Mouse (Mus musculus) MEL (cell line): ENCODE measurements around the gene Tppp2. TPM values are rescaled to one million over a fixed set of nuclear protein-coding genes. Genes with fewer than 3 reads are reported as not detected.

ENCODE experiments used
- DNase-seq: peaks from one replicate; pipeline ENCODE4 v3.0.0; 2011; ENCODE audit warnings: low read depth, low spot score
- H3K27ac ChIP-seq: 2 replicates; pipeline ENCODE4 v1.5.1; 2012; ENCODE audit warnings: low read depth, mild to moderate bottlenecking, control low read depth, low read length, moderate library complexity; ENCODE audit not compliant: control insufficient read depth
- H3K27me3 ChIP-seq, 2 experiments: fragments of 150-350 bp in 1 of 2; sonication (generic) in 1 of 2; 2 replicates each; pipeline ENCODE4 v1.6.1; 2012; ENCODE audit warnings: low read length in 2 of 2, mild to moderate bottlenecking in 2 of 2, improper control_type of control experiment in 1 of 2, moderate library complexity in 1 of 2; ENCODE audit not compliant: insufficient read depth in 2 of 2, control insufficient read depth in 1 of 2
- H3K36me3 ChIP-seq, 2 experiments: 2 replicates each; pipeline ENCODE4 v1.6.1; 2012 to 2014; ENCODE audit warnings: low read length in 2 of 2, improper control_type of control experiment in 1 of 2, inconsistent platforms in 1 of 2, mild to moderate bottlenecking in 1 of 2; ENCODE audit not compliant: insufficient read depth in 2 of 2, control insufficient read depth in 1 of 2
- H3K4me1 ChIP-seq, 2 experiments: fragments of 150-350 bp in 1 of 2; sonication (generic) in 1 of 2; 2 replicates each; pipeline ENCODE4 v1.6.1; 2012; ENCODE audit warnings: low read length in 2 of 2, improper control_type of control experiment in 1 of 2, mild to moderate bottlenecking in 1 of 2; ENCODE audit not compliant: insufficient read depth in 2 of 2, control insufficient read depth in 1 of 2
- H3K4me3 ChIP-seq, 2 experiments: fragments of 150-350 bp in 1 of 2; sonication (generic) in 1 of 2; 2 replicates each; pipeline ENCODE4 v1.5.1; 2012; ENCODE audit warnings: low read depth in 2 of 2, low read length in 2 of 2, mild to moderate bottlenecking in 2 of 2, moderate library complexity in 2 of 2, control low read depth in 1 of 2, improper control_type of control experiment in 1 of 2; ENCODE audit not compliant: control insufficient read depth in 1 of 2, insufficient read depth in 1 of 2
- H3K79me2 ChIP-seq: 2 replicates; pipeline ENCODE4 v1.6.1; 2012; ENCODE audit warnings: mild to moderate bottlenecking, low read length, moderate library complexity; ENCODE audit not compliant: control insufficient read depth, poor library complexity, insufficient read depth
- H3K9ac ChIP-seq: 2 replicates; pipeline ENCODE4 v1.6.1; 2012; ENCODE audit warnings: low read depth, mild to moderate bottlenecking, control low read depth, low read length, moderate library complexity; ENCODE audit not compliant: control insufficient read depth, poor library complexity, severe bottlenecking
- H3K9me3 ChIP-seq: fragments of 150-350 bp; sonication (generic); replicated peaks from 2 replicates; pipeline ENCODE4 v1.6.1; 2012; ENCODE audit warnings: mild to moderate bottlenecking, low read length, improper control_type of control experiment, moderate library complexity; ENCODE audit not compliant: insufficient read depth
- CHD1 ChIP-seq: IDR thresholded peaks from 2 replicates; pipeline ENCODE4 v1.6.1; 2012; ENCODE audit warnings: low read depth, mild to moderate bottlenecking, inconsistent platforms, low read length, improper control_type of control experiment
- CTCF ChIP-seq, 3 experiments: IDR thresholded peaks in 2 of 3; conservative IDR thresholded peaks in 1 of 3; 2 replicates each; pipeline ENCODE4 v1.5.1; 2011 to 2012; ENCODE audit warnings: low read length in 3 of 3, low read depth in 2 of 3, mild to moderate bottlenecking in 2 of 3, improper control_type of control experiment in 1 of 3, inconsistent platforms in 1 of 3, mixed read lengths in 1 of 3, moderate library complexity in 1 of 3; ENCODE audit not compliant: control insufficient read depth in 1 of 3, insufficient read depth in 1 of 3, poor library complexity in 1 of 3, severe bottlenecking in 1 of 3
- HCFC1 ChIP-seq: IDR thresholded peaks from 2 replicates; pipeline ENCODE4 v1.6.1; 2012; ENCODE audit warnings: low read depth, mild to moderate bottlenecking, inconsistent platforms, low read length, improper control_type of control experiment, moderate library complexity
- MYB ChIP-seq: IDR thresholded peaks from 2 replicates; pipeline ENCODE4 v1.6.1; 2011; ENCODE audit warnings: mild to moderate bottlenecking, low read depth, low read length, improper control_type of control experiment
- NELFE ChIP-seq: IDR thresholded peaks from 2 replicates; pipeline ENCODE4 v1.6.1; 2011; ENCODE audit warnings: low read depth, low read length, improper control_type of control experiment
- NRF1 ChIP-seq: IDR thresholded peaks from 2 replicates; pipeline ENCODE4 v1.6.1; 2014; ENCODE audit warnings: low read depth, mild to moderate bottlenecking, inconsistent platforms, low read length, improper control_type of control experiment, moderate library complexity; ENCODE audit not compliant: poor library complexity, insufficient read depth, severe bottlenecking
- POLR2AphosphoS2 ChIP-seq: IDR thresholded peaks from 2 replicates; pipeline ENCODE4 v1.6.1; 2011; ENCODE audit warnings: low read length, improper control_type of control experiment
- RAD21 ChIP-seq: IDR thresholded peaks from 2 replicates; pipeline ENCODE4 v1.6.1; 2011; ENCODE audit warnings: mild to moderate bottlenecking, low read depth, low read length, improper control_type of control experiment
- SMC3 ChIP-seq: IDR thresholded peaks from 2 replicates; pipeline ENCODE4 v1.6.1; 2011; ENCODE audit warnings: low read depth, low read length, improper control_type of control experiment
- USF1 ChIP-seq: IDR thresholded peaks from 2 replicates; pipeline ENCODE4 v1.6.1; 2014; ENCODE audit warnings: low read depth, mild to moderate bottlenecking, inconsistent platforms, low read length, improper control_type of control experiment, moderate library complexity
- ZC3H11A ChIP-seq: IDR thresholded peaks from 2 replicates; pipeline ENCODE4 v1.6.1; 2012; ENCODE audit warnings: low read depth, mild to moderate bottlenecking, inconsistent platforms, low read length, improper control_type of control experiment
- ZKSCAN1 ChIP-seq: IDR thresholded peaks from 2 replicates; pipeline ENCODE4 v1.6.1; 2012; ENCODE audit warnings: low read depth, mild to moderate bottlenecking, inconsistent platforms, low read length, improper control_type of control experiment, moderate library complexity
- ZMIZ1 ChIP-seq: IDR thresholded peaks from 2 replicates; pipeline ENCODE4 v1.6.1; 2012; ENCODE audit warnings: low read depth, mild to moderate bottlenecking, inconsistent platforms, low read length, improper control_type of control experiment, moderate library complexity
- ZNF384 ChIP-seq: IDR thresholded peaks from 2 replicates; pipeline ENCODE4 v1.6.1; 2012; ENCODE audit warnings: low read depth, mild to moderate bottlenecking, inconsistent platforms, low read length, improper control_type of control experiment
- polyA plus RNA-seq, 2 experiments: library from polyadenylated mRNA; stranded (reverse) in 1 of 2; unstranded in 1 of 2; fragments of >175 nt in 1 of 2; fragments of >200 nt in 1 of 2; gene quantifications; 2 replicates each; pipeline versions ENCODE4 v1.2.1 to v1.2.4; 2012; ENCODE audit warnings: low replicate concordance in 2 of 2, low read depth in 1 of 2; ENCODE audit not compliant: insufficient read length in 2 of 2, insufficient read depth in 1 of 2, missing spikeins in 1 of 2
- total RNA-seq: library from RNA; depleted of rRNA; stranded (reverse); fragments of 300-350 nt; gene quantifications from 2 replicates; pipeline ENCODE4 v1.2.3, GENCODE M21; 2012

The Tppp2 gene
- total and polyA plus RNA-seq, 3 experiments = not detected

- Histone ChIP-seq H3K4me3 (peak overlapping the region; percentile 47 to 49), H3K79me2 (no peaks in the 10 kb centered on the region), H3K27ac (no peak overlapping the region), H3K36me3 (no peaks in the 10 kb centered on the region), H3K4me1 (no peaks in the 10 kb centered on the region), H3K9me3 (no peaks in the 10 kb centered on the region), H3K27me3 (no peaks in the 10 kb centered on the region), H3K9ac (peak overlapping the region; percentile 9; the same call in 1 of the 2 replicates)
- peak; percentile 23 for DNase-seq
- TF ChIP-seq ZKSCAN1 (peak; percentile 46; the same call in 1 of the 2 replicates), USF1 (no peak)
Measured at GRCm38 (mm10) chr14:51929968-51930367, 11.7 kb downstream of the Tppp2 start.

- Histone ChIP-seq H3K27me3 (no peaks in the 10 kb centered on the region), H3K4me1 (no peaks in the 10 kb centered on the region), H3K9me3 (no peaks in the 10 kb centered on the region), H3K9ac (no peak overlapping the region), H3K36me3 (no peaks in the 10 kb centered on the region), H3K27ac (no peak overlapping the region), H3K4me3 (no peak overlapping the region), H3K79me2 (no peaks in the 10 kb centered on the region)
- peak; percentile 73 for DNase-seq
- TF ChIP-seq RAD21 (peak; percentile 63), NRF1 (no peak), NELFE (no peak), CTCF (IDR thresholded peaks at IDR 0.05 in 2 of 3, conservative IDR thresholded peaks at IDR 0.05 in 1 of 3; ENCODE audit: control insufficient read depth in 1 of 3, insufficient read depth in 1 of 3, low read depth in 2 of 3, low read length in 3 of 3, poor library complexity in 1 of 3, severe bottlenecking in 1 of 3) (peak; percentile 45 to 69 (median 46)), HCFC1 (no peak), SMC3 (peak; percentile 68), ZC3H11A (peak; percentile 39; the same call in 1 of the 2 replicates), ZNF384 (peak; percentile 42; the same call in 1 of the 2 replicates)
Measured at GRCm38 (mm10) chr14:51930824-51931223, 12.6 kb downstream of the Tppp2 start.

- no peaks in the 10 kb centered on the region for H3K79me2 ChIP-seq
- H3K9me3 ChIP-seq = no peaks in the 10 kb centered on the region
- no peak overlapping the region for H3K9ac ChIP-seq
Measured at GRCm38 (mm10) chr14:51932092-51933020, 14.1 kb downstream of the Tppp2 start.

More at GRCm38 (mm10) chr14:51932092-51933020, 14.1 kb downstream of the Tppp2 start:
- no peaks in the 10 kb centered on the region; a peak in 1 of 4 replicates for H3K27me3 ChIP-seq
- DNase-seq = no peak
- H3K4me3 ChIP-seq = no peak overlapping the region
- H3K36me3 ChIP-seq = no peaks in the 10 kb centered on the region
- no peaks in the 10 kb centered on the region for H3K4me1 ChIP-seq
- no peak overlapping the region for H3K27ac ChIP-seq
- TF ChIP-seq MYB (no peak), POLR2AphosphoS2 (no peak), HCFC1 (no peak), CTCF (IDR thresholded peaks at IDR 0.05 in 2 of 3, conservative IDR thresholded peaks at IDR 0.05 in 1 of 3; ENCODE audit: control insufficient read depth in 1 of 3, insufficient read depth in 1 of 3, low read depth in 2 of 3, low read length in 3 of 3, poor library complexity in 1 of 3, severe bottlenecking in 1 of 3) (no peak), ZMIZ1 (no peak), NELFE (no peak), CHD1 (no peak)
